Mouse (Mus musculus): ENCODE measurements at regions not wholly inside any gene's neighbourhood (a gene's known extent, or its start where the extent isn't known, plus 50 kb on each side); places are given as distances from the start of the nearest gene placed in this dataset.

DNA sequence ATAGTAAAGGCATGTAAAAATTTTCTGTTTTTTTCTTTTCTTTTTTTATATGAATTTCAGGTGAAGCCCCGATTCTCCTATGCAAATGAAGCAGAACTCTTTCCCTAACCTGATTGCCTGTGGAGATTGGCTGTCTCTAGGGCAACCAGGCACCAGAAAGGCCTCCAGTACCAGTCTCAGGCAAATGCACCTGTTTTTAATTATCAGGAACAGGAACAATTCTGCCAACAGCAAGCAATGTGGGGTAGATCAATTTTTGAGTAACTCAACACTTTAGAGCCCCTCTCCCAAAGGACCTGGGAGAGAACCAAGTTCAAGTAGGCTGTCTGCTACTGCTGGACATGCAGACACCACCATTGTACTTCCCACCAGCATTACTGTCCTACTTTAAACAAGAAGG lies 310.6 kb downstream of the Fam84a start:
- no peak for DNase-seq

DNA sequence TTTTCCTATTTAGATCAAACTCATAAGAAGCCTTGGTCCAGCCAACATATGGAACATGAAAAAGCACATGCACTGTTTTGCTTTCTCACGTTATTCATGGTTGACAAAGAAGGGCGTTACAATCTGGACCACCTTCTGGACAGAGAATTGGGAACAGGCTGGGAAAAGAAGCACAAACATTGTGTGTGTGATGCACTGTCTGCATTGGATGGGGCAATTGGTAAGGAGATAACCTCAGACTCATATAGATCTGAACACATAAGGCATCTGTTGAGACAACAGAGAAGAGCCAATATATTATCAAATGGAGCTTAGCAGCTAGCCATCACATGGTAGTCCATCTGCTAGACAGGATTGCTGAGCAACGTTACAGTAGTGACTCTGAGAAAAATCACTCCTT lies 317.1 kb downstream of the Fam84a start:
- DNase-seq, result no peak
- intact Hi-C loops (cut with DNase I), result no loop called here

More for the DNA sequence above, 310.6 kb downstream of the Fam84a start:
- intact Hi-C loops (cut with DNase I), result no loop called here

DNA sequence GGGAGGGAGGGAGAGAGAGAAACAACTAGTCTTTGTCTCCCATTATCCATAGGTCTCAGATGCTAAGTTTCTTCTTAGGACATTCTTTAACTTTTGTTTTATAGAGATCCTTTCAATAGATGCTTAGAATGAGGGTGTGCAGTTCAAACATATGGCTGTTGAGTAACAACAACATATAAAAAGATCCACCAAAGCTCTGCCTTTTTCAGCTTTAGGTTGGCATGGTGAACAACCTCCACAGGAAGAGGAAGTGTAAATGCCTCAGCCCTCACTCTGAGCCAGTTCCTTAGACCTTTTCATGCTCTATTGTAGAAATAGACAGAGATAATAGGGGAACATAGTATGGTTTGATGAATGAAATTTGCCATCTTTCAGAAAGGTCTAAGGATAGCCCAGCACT lies 326.0 kb downstream of the Fam84a start:
- intact Hi-C loops (cut with DNase I), result no loop called here
- DNase-seq, result no peak

DNA sequence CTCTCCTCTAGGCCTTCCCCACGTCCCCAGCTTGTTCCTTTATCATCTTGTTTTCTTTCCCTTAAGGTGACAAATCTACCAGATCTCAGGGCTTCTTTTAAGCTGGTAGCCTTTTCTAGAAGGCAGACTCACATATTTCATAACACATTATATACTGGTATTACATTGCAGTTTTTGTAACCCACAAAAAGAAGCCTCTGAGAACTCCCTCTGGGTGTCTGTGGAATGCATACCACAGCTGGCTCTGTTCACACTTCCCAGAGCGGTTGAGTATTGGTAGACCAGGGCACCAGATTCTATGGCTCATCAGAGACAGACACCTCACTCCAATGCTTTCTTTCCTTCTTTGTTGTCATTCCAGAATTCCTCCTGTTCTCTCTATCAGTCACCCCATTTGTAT lies 336.4 kb downstream of the Fam84a start:
- intact Hi-C loops (cut with DNase I), result no loop called here
- DNase-seq, result no peak

DNA sequence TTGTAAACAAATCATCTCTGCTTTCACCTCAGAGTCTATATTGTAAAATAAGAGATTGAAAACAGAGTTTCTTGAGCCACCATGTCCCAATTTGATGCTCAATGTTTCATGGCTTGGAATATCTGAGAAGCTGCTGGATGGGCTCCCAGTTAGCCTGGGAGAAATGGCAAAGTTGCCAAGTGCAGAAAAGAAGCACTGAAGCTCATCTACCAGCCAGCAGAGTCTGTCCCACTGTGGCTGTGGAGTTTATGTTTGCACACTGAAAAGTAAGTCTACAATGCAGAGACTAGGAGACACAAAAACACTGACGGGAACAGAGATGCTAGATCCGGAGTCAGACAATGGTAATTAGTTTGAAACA lies 341.7 kb downstream of the Fam84a start:
- intact Hi-C loops (cut with DNase I), result no loop called here
- DNase-seq, result no peak

DNA sequence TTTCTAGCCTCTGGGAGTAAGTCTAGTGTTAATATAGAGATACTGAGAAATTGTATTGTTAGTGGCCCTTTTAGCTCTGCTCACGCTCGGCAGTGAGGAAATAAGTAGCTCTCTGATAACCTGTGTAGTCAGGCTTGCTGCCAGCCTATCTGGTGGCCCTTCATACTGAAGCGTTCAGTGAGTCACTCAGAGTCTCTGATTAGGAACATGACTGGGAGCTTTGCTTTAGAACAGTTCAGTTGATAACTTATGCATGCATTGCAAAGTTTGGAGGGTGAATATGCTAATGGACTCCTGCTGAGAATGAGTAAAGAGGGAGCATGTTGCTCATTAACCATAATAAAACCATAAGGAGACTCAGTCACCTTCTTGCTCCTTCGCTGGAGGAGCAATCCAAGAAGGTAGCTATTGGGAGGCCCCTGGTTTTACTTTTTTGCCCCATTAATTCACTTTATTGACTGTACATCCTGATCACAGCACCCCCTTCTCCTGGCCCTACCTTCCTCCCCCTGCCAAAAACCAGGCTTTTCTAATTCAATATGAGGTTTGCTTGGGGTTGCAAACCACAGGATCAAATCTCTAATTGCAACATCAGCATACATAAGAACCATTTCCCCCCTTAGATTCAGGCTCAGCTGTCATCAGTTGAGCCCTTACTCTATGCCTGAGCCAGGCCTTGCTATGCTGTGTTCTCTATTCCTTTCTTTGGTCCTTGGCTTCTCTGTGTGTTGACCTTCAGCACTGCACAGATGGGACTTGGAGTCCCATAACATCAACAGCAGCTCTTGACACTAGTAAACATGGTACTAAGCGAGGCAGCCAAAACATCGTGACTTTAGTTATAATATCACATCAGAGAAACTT lies 342.3 kb downstream of the Fam84a start:
- intact Hi-C loops (cut with DNase I), result no loop called here
- peak in 1 of 2 experiments; percentile 1 for DNase-seq

DNA sequence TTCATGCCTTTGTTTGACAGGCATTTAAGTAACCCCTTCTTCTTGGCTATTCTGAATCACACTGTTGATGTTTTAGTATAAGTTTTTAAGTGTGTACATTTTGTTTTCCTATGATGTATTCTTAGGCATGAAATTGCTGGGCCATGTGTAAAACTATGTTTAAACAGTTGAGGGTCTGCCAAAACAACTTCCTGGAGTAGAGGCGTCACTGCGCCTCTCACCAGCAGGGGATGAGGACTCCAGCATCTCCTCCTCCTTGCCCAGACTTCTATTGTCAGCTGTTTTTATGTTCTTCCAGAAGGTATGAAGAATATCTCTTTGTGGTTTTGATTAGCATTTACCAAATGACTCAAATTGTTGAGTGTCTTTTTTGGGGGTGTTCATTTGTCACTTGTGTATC lies 372.1 kb downstream of the Fam84a start:
- no peak for DNase-seq
- intact Hi-C loops (cut with DNase I), result no loop called here

GRCm38 (mm10) chr12:13776687-13777086 lies 375.2 kb downstream of the Fam84a start:
- no peak for DNase-seq
- intact Hi-C loops (cut with DNase I), result no loop called here

DNA sequence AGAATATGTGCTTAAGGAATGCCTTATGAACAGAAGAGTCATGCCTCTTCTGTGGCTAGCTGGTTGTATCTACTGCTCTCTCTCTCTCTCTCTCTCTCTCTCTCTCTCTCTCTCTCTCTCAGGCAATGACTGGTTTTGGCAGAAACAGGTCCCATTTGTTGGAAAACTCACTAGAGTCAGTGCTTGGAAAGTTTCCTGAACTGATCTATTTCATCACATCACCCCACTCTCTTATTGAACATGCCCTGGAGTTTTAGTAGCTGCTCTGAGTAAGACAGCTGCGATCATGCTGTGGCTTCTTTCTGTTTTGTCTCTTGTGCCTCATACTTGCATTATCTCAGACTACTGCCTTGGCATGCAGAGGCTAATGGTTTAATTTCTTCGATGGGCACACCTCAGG lies 382.2 kb downstream of the Fam84a start:
- intact Hi-C loops (cut with DNase I), result no loop called here
- no peak for DNase-seq

GRCm38 (mm10) chr12:13769156-13769555 lies 382.7 kb downstream of the Fam84a start:
- DNase-seq, result no peak
- intact Hi-C loops (cut with DNase I), result no loop called here

- intact Hi-C loops (cut with DNase I), result no loop called here
- no peak for DNase-seq
These were observed 385.4 kb downstream of the Fam84a start for GRCm38 (mm10) chr12:13766486-13766885.

DNA sequence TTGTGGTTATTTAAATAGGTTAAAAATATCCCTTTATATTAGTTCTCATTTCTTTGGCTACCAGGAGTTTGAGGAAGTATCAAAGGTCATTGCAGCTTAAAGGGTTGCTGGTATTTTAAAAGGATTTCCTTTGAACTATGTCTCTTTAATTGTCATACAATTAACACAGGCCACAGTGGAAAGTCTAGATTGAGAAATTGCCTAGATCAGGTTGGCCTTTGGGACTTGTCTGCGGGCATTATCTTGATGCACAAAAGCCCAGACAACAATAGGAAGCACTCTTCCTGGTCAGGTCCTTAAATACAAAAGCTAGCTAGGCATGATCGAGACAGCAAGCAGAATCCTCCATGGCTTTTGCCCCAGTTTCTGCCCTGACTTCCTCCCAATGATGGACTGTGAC lies 398.0 kb downstream of the Fam84a start:
- intact Hi-C loops (cut with DNase I), result no loop called here
- no peak for DNase-seq

DNA sequence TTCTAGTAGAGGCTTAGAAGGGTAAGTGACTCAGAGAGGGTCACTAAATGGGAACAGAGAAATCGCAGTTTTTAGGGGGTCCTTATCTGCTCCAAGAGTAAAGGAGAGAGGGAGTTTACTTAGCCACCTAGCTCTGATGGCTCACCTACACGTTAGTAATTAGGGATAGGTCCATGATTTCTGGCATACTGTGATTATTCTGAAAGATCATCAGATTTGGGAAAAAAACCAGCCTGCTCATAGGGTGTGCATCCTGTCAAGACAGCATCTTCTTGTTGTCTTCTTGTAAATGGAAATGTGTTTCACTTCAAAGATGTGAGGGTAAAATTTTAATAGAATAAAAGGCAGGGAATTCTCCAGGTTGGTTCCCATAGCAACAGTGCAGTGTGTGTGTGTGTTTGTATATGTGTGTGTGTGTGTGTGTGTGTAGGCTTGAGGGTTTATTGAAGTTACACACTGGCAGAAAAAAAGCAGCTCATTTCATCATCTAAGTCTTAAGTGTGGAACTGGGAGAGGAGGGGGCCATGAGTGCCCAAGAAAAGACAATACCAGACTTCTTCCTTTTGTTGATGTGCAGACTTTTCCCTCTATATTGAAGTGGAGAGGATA lies 407.4 kb downstream of the Fam84a start:
- intact Hi-C loops (cut with DNase I), result no loop called here
- DNase-seq, result no peak

DNA sequence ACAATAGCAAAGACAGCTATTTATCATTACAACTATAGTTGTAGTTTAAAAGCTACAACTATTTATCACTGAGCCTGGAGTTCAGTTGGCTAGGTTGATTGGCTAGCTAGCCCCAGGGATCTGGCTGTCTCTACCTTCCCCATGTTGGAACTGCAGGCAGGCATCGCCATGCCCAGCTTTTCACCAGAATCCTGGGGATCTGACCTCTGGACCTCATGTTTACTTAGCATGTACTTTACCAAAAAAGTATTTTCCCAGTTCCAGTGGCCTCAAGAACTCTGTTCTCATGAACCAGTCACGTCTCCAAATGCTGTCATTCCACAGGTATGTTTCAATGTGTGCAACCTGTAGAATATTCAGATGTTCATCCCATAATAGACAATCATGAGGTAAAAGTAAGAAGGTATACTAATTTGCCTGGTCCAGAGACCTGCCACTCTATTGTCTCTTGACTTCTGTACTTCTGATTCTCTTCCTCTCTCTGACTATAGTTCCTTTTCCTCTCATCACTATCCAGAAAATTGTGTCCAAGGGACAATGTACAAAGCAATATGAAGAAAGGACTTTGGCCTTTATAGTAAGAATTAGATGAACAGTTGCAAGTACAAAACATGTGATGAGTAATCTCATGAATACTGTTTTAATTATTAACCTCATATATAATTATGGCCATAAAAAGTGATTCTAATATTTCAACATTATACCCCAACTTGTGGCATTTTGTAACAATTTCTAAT lies 421.8 kb downstream of the Fam84a start:
- intact Hi-C loops (cut with DNase I), result no loop called here
- DNase-seq, result no peak

DNA sequence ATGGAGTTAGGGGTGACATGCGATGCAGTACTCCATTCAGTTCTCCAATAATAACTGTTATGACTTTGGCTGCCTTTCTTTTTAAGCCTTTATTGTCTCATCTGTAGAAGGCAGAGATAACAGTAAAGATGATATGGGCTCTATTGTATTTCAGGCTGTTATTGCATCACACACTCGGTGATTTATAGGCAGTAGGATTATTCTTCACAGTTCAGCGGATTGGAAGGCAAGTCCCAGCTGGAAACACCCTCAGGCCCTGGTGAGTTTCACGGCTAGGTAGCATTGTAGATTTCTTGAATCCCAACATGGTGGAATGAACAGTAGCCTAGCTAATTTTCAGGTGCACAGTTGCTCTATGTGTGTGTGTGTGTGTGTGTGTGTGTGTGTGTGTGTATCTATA lies 422.9 kb downstream of the Fam84a start:
- intact Hi-C loops (cut with DNase I), result no loop called here
- no peak for DNase-seq

DNA sequence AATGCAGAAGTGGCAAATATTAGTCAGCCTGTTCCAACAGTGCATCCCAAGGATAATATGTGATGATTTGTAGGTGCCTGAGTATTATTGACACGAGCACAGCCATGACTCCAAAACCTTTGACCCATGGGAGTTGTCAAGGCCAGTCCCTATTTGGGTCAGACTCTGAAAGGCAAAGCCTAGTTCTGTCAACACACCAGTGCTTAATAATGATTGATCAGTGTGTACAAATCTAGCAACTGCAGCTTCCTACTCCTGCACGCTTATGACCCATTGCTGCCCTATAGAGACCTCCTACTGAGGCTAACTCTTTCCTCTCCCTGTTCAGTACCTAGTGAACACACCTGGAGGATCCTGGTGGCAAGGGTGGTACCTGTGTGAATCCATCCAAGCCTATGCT lies 427.3 kb downstream of the Fam84a start:
- intact Hi-C loops (cut with DNase I), result no loop called here
- no peak for DNase-seq

GRCm38 (mm10) chr12:13709806-13710205 lies 440.9 kb downstream of the Nbas start:
- intact Hi-C loops (cut with DNase I), result no loop called here
- no peak for DNase-seq

DNA sequence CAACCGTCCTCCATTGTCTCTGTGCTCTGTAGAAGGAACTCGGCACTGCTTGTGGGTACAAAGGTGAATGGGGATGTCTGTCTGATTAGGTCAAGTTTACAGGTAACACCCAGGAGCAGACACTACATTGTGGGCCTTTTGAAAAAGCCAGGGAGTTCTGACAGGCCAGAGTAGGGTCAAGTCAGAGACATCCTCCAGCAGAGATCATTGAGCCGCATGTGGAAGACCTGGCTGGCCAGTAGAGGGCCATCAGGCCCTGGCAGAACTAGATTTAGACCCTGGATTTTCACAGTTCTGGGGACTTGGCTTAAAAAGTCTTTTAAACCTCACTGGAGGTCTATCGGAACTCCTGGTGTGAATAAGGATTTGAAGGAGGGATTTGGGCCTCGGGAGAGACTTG lies 438.8 kb downstream of the Nbas start:
- intact Hi-C loops (cut with DNase I), result no loop called here
- no peak for DNase-seq

DNA sequence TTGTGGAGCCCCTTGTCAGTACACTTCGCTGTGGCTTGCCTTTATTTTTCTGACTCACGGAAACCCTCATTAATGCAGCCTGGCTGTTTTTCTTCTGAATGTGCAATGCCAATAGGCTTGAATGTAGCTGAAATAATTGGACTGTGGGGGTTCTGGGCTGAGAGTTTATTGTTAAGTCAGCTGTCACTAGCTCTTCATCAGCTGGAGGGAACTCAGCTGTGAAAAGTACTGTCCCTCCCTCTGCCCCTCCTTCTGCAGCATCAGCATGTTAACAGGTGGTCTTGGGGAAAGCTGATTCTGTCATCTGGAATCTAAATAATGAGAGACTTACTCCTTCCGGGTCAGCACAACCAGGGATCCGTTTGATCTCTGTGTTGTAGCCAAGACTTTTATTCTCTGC lies 437.6 kb downstream of the Nbas start:
- intact Hi-C loops (cut with DNase I), result no loop called here
- no peak for DNase-seq

DNA sequence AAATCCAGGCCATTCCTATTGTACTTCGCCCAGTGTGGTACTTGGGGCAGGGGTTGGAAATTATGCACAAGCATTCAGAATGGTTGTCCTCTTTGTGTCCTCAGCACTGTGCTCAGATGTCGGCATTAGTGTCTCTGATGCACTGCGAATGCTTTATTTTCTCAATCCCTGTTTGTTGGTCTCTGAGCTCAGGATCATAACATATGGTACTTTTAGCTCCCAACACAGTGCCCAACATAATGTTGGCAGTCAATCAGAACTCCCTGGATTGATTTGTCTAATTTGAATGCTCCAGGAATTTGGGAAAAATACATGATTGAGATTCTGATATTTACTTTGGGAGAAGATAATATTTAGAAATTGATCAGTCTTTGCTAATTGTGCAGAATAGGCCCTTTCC lies 434.7 kb downstream of the Nbas start:
- intact Hi-C loops (cut with DNase I), result no loop called here
- no peak for DNase-seq

DNA sequence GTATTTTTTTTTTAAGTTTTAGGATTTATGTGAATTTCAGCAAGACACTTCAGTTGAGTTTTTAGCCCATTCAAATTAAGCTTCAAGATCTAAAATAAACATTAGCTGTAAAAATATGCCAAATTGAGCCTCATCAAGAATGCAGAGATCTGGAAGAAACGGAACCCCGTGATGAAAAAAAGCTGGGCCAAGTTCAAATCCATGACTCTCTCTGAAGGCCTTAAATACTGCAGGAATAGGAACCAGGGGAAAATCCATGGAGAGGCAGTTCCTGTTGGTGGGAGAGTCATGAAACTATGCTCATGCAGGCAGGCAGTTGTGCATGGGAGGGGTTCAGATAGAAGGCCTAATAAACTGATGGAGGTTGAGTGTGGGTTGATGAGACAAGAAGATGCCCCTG lies 430.9 kb downstream of the Nbas start:
- intact Hi-C loops (cut with DNase I), result no loop called here
- no peak for DNase-seq

DNA sequence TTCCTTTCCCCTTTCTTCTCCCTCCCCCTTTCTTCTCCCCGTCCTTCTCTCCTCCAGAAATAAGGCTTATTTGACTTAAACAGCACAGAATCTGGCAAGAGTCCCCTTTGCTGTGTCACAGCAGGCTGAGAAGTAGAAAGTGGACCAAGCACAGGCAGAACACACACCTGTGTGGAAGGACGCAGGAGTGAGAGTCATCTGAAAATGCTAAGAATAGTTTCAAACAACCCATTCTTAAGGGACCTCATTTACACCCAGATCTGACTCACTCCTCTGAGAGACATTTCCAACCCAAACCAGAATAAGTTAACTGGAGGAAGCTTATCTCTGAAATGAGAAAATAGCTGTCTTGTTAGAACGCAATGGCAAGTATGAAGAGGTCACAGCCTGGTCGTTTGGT lies 429.9 kb downstream of the Nbas start:
- no peak for DNase-seq
- intact Hi-C loops (cut with DNase I), result no loop called here

Data from heart, postnatal 36 days (tissue).